Mouse (Mus musculus) left cerebral cortex, postnatal 25 days (tissue): ENCODE measurements at regions not wholly inside any gene's neighbourhood (a gene's known extent, or its start where the extent isn't known, plus 50 kb on each side); places are given as distances from the start of the nearest gene placed in this dataset.

Experiments
- microRNA-seq, 2 experiments: library from miRNA; unstranded; fragments of <30 nt; microRNA quantifications; one replicate each; pipeline ENCODE4 v1.2.0; 2022

Small RNA genes lying in the stretch of these regions (microRNA-seq; reads per million reads assigned to microRNA genes)
- gene Gm23881 = 0 reads per million in 2 experiments
